Mouse (Mus musculus): ENCODE data around the gene Cnksr1.
"Not testable (repeated sequence)": the region's sequence is repeated elsewhere in the genome, so short reads cannot be mapped to it uniquely, and the experiment has no call there.

The Cnksr1 gene

DNA sequence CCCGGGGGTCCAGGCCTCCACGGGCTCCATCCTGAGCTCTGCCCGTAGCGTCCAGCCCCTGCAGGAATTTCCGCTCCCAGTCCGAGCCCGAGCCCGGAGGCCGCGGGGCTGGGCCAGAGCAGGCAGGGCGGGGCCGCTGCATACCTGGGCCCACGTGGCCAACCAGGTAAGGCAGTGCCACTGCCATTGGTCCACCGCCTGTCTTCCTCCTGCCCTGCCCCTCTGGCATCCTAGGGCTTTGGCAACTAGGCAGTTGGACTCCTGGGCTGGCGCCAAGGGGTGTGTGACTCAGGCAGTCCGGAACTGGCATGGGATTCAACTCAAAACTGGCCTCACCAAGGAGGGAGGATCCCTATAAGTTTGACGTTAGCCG lies at the start of gene Cnksr1:
TSS of gene Cnksr1 (minus strand) at position 121 of the 373 bp plus-strand sequence.
- peak; percentile 73 to 74 for DNase-seq

DNA sequence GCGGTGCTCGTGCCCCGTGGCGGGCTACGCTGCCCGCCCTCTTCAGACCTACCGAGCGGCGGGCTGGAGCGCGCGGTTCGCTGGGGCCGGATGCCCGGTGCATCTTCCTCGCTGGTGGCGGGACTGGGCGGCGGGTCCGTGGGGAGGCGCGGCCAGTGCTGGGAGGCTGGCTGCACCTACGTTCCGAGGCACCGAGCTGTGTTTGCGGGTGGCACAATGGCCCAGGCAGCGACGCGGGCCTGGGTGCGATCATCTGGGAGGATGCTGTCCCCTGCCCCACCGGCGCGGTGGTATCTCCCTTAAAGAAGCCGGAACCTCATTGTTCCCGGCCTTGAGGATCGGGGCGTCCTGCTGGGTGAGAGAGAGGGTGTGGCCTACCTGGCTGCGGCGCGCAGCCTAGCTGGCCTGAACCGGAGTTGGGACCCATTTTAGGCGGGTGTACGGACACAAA lies 49.4 kb upstream of the Cnksr1 start, which contains the start of gene Pdik1l:
TSS of gene Pdik1l (minus strand) at position 321 of the 451 bp plus-strand sequence.
- DNase-seq = peak; percentile 78 to 79

DNA sequence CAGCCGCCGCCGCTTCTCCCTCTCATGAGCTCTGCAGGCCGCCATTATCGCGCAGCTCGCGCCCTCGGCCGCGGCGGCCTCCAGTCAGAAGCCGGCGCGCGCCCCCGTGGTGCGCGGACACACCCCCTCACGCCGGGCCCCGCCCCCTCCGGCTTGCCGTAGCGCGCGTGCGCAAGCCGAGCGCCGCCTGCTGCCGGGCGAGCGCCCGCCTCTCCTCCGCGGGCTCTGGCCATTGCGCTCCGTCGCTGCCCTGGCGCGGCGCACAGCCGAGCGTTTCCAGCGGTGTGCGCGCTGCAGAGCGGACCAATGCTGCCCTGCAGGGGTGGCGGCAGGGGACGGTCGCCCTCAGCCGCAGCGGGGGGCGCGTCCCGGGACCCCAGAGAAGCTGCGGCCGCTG lies 49.0 kb upstream of the Cnksr1 start:
- peak; percentile 88 to 99 for DNase-seq

DNA sequence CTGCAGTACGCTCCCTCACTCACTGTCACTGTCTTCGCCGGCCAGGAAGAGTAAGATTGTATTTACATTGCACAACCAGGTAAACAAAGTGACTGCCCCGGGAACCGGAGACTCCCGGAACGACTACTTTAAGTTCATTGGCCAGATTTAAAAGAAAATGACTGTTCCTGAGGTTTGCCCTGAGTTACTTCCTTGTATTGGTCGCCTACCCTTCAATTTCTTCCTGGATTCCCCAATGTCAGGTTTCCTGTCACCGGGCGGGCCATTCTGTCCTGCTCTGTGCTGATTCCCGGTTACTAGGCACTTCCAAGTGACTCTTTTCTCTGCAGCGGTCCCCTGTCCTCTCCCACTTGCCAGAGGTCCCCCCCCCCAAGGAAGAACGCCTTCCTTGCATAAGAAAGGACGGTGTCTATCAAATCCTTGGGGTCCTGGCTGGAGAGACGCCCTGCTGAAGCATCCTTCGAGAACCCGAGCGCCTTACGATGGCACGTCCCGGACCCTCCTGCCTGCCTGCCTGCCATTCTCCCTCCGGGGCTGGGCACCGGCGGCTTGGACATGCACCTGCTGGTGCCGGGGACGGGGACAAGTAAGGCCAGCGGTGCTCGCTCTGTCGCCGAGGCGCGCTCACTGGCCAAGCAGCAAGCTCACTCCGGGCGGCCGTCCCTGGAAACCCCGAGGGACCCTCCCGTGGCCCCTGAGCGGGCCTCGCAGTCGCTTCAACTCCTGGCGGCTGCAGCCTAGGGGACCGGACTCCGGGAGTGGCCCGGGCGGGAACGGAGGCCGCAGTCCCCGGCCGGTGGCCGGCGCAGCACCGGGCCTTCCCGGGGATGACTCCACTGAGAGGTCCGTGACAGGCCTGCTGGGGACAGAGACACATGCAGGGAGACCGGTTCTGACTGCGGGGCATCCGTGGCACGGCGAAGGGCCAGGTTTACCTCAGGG lies 48.3 kb upstream of the Cnksr1 start:
- peak in 1 of 2 experiments; percentile 29 for DNase-seq

DNA sequence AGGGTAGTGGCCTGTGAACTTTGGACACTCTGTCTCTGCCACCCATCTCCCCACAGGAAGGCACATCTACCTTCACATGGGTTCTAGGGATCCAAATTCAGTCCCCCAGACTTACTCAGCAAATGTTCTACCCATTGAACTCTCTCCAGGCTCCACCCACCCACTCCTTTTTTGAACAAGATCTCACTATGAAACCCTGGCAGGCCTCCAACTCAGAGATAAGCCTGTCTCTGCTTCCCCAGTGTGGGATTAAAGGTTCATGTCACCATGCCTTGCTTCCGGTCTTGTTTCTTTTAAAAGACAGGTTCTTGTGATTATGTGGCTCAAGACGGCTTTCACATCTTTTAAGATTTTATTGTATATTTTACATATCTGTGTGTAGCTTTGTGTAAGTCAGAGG lies 46.7 kb upstream of the Cnksr1 start:
- DNase-seq = peak in 1 of 2 experiments; percentile 16

DNA sequence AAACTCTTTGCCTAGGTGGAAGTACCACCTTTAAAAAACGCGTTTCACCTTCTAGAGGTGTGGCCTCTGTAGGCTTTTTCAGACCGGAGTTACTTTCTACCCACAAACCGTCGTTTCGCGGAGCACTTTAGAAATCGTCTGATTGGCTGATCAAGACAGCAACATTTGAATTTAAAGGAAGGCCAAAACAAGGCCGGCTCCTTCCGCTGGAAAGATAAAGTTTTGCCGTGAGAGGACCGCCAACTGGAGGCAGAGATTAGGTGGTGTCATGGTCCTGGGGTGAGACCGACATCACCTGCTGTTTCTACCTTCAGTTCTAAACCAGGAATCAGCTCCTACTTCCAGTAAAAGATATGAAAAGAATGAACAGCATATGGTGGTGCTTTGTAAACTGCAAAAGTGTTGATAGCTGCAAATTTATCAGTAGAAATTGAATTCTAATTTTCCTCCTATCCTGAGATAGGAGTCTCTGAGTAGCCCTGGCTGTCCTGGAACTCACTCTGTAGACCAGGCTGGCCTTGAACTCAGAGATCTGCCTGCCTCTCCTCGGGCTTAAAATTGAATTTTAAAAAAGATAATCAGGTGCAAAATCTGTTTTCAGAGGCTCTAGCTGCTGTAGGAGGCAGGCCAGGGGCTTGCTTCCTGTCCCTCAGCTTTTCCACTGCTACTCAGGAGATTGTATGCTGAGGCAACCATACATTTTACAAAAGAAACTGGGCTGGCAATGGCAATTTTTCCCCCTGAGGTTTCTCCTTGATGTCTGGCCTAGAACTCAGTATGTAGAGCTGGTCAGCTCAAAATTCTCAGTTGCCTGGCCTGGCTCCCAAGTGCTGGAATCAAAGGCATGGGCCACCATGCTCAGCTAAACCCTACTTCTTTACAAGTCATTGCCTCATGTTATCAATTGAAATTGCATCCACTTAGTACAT lies 35.5 kb upstream of the Cnksr1 start:
- DNase-seq = no peak

DNA sequence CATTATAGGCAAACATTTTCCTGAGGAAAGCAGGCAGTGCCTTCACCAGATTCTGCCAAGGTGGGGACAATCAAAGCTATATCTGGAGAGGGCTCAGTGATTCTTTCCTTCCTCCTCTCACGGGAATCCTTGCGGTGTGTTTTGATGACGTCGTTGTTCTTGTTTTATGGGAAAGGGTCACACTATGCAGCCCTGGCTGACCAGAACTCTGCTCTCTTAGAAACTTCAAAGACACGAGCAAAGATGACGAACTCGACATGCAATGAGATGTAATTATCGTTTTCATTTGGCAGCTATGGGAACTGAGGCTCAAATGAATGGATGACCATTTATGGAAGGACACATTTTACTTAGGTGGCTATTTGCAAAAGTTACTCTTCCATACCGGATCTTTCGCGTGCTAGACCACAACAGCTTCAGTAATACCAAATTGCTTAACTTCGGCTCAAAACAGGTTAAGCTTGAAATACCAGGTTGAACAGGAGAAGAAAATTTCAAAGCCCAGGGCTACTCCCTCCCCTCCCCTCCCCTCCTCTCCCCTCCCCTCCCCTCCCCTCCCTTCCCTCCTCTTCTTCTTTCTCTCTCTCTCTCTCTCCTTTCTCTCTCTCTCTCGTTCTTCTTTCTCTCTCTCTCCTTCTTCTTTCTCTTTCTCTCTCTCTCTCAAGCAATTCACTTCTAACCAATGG lies 34.7 kb upstream of the Cnksr1 start:
- no peak for DNase-seq

DNA sequence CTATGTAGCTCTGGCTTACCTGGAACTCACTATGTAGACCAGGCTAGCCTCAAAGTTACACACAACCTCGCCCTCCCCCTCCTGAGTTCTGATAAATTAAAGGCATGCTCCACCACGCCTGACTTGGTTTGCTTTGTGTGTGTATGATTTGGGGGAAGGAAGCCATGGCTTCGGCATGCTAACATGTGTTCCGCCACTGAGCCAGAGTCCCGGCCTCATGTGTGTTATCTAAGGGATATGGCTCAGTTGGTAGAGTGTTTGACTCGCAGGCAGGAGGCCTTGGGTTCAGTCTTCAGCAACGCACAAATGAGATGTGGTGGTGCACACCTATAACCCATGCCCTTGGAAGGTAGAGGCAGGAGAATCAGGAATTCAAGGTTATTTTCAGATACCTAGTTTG lies 33.8 kb upstream of the Cnksr1 start:
- no peak for DNase-seq

DNA sequence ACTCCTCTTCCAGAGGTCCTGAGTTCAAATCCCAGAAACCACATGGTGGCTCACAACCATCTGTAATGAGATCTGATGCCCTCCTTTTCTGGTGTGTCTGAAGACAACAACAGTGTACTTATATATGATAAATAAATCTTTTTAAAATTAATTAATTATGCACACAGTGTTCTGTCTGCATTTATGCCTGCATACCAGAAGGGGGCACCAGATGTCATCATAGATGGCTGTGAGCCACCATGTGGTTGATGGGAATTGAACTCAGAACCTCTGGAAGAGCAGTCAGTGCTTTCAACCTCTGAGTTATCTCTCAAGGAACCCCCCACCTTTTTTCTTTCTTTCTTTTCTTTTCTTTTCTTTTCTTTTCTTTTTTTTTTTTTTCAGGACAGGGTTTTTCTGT lies 31.4 kb upstream of the Cnksr1 start:
- not testable (repeated sequence) for DNase-seq

DNA sequence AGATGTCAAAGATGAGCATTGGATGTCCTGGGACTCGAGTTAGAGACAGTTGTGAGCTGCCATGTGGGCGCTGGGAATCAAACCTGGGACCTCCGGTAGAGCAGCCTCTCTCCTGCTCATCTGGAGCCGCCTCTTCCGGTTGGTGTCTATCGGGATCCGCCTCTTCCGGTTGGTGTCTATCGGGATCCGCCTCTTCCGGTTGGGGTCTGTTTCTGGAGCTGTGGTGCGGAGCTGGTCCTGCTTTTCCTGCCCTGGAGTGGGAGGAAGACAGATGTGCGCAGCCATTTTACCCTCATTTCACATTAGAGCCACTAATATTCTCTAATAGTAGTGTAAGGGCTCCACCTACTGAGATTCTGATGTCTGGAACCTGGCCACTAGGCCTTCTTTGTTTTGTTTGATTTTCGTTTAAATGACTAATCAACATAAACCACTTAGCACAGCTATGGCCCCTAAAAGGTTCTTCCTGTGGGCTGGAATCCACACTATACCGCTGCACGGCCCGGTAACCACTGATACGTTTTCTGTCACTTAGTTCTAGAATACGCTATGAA lies 30.0 kb upstream of the Cnksr1 start:
- no peak for DNase-seq

DNA sequence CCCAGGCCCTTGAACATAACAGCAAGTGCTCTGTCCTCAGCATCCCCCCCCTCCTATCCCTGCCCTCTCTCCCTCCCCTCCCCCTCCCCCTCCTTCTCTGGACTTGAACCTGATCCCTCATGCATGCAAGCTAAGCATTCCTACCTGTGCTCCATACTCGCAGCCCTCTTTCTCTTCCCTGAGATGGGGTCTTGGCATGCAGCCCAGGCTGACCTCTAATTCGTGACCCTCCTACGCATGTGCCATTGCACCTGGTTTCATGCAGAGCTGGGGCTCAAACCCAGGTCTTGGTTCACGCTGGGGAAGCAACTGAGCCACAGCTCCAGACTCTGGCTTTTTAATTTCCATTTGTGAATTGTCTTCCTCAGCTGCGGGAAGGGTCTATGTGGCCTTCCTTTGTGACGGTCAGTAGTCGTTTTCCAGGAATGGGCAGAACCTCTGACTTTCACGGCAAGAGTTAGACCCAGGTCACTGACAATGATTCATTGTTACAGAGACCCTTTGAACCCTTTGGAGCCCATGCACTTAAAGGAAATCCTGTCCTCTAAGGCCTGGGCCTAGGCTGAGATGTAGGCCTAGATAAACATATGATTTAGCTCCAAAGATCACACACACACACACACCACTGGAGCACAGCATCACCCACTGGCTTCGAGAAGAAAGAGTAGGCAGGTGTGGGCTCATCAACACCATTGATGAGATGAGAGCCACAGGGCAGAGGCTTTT lies 27.8 kb upstream of the Cnksr1 start:
- no peak for DNase-seq

DNA sequence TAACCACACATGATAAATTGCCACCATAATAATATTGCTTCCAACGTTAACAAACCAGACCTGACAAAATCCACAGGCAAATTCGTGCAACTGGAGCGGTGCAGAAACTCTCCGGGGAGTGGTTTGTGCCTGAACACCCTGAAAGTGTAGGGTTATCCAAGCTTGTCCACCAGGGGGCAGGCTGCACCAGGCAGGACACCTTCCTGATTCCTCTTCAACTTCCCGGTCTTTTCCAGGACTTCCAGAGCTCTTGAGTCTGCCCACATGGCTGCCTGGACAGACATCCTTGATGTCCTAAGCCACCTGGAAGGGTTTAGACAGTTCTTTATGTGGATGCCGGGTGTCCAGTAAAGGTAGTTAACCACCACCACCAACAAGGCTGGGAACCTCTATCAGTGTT lies 25.0 kb upstream of the Cnksr1 start:
- peak; percentile 44 to 46 for DNase-seq

DNA sequence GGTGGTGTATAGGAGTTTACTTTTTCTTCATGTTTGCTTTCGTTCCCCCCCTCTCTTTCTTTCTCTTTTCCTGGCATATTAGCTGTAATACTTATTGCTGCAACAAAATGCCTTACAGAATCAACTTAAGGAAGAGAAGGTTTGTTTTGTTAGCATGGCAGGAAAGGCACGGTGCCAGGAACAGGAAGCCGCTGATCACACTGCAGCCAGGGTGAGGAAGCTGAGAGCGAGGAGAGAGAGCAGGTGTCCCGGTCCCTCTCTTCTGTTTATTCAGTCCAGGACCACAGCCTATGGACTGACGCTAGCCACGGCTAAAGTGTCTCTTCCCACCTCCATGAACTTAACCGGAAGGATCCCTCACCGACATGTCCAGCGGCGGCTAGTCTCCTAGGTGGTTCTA lies 20.2 kb upstream of the Cnksr1 start:
- no peak for DNase-seq

DNA sequence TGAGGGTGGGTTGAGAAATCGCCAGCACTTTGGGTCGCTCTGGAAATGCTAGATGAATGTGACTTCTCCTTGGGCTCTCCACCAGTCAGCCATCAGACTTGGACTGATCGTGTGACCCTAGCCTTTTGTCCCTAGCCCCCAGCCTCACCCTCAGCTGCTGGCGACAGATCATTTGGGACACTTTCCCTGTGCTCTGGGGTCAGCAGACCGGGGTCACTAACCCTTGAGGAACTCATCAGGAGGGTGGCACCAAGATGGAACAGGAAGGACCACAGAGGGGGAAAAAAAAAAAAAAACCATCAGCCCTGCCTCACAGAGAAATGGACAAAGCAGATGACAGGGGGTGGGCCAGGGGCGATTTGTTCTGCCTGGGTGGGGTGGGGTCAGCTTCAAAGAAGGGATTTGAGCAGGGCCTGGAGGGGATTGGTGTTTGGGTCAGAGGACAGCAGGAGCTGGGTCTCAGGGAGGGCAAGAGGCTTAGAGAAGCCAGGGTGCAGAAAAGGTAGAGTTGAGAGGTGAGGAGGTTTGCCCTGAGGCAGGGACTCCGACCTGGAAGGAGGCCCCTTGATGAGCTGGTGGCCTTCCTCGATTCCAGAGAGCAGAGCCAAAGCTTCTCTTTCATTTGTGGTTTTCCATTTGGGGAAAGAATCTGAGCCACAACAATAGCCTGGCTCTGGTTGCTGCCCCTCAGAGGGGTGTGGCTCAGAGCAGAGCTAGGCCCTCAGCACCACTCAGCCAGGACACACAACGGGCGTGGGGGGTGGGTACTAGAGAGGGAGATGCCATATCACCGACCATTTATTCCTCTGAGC lies 19.2 kb upstream of the Cnksr1 start:
- DNase-seq = no peak

DNA sequence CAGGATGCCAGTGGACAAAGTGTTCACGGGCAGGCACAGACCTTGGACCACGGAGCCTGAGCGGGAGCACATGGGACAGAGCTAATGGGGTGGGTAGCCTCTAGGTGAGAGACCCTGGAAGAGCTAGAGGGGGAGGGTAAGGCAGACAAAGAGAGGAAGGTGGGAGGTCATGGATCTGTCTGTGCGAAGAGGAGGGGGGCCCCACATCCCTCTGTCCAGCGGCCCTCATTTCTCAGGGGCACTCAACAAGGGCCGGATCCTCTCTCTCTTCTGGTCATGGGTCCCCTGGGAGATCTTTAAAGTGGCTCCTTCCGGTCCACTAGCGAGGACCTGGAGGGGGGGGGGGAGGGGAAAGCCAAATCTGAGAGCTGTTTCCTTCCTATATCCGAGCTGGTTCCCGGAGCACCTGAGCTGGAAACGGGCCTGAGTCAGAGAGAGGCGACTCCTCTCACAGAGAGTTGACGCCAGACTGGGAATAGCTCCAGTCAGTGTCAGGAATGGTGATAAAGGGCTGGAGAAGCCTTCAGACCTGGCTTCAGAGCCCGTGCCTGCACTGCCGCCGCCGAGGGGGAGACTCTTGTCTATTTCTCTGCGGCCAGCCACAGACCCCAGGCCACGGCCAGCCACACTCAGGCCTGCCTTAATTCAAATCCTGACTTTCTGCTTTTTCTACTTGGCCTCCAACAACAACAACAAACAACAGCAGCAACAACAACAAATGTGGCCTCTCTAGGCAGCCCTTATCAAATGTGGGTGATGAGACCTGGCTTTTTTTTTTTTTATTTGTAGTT lies 18.4 kb upstream of the Cnksr1 start:
- no peak for DNase-seq

DNA sequence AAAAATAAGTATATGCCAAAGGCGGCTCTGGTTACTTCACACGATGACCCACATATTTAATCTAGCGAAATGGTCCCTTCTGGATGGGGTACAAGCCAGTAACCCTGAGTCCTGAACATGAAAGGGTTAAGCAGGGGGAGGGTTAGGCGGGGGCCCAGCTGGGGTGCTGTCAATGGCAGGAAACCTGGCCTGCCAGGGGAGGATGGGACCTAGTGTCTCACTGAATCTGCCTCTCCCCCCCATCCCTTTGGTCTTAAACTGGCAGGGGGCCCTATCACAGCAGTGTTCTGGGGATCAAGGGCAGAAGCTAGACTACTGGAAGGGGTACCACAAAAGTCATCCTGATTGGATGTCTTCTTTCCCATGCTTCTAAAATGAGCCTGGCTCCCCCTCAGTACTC lies 17.7 kb upstream of the Cnksr1 start:
- DNase-seq = no peak

DNA sequence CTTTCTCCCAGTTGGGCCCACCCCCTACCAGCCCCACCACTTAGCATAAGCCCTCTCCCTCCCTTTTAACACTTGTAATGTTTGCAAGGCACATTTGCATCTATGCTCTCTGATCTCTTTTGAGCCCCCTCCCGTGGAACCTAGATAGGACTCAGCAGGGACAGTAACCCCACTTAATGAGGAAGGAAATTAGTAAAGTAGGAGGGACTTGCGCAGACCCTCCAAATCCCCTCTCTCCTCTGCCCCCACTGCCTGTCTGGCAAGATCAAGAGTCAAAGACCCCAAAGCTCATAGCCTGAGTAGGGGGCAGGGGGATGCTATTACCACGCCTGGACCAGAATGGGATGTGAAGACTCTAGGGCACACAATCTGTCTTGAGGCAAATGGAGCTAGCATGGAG lies 16.6 kb upstream of the Cnksr1 start:
- no peak for DNase-seq

DNA sequence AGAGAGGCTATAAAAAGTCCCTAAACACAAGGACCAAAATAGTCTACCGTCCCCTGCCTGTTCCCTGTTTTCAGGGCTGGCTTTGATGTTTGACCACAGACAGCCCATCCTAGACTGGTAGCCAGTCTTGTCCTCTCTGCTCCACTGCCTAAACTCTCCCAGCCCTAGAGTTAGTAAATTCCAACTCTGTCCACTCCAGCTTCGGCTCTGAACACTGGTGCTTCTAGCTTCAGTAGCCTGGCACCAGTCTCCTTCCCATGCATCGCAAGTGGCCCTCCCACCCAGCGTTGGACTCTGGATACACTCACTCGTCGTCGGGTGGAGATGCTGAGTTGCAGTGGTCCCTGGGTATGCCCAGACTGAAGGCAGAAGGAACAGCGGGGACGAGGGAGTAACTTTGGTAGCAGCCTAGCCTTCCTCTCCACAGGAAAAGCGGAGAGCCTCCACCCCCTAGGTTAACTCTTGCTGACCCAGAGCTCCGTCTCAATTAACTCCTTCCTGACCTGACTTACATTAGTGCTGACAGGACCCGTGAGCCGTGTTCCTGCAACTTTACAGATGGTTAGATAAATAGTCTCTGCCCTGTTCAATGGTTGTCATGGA lies 15.6 kb upstream of the Cnksr1 start, which contains the start of gene Grrp1:
TSS of gene Grrp1 (minus strand) at position 385 of the 603 bp plus-strand sequence.
- DNase-seq = no peak

DNA sequence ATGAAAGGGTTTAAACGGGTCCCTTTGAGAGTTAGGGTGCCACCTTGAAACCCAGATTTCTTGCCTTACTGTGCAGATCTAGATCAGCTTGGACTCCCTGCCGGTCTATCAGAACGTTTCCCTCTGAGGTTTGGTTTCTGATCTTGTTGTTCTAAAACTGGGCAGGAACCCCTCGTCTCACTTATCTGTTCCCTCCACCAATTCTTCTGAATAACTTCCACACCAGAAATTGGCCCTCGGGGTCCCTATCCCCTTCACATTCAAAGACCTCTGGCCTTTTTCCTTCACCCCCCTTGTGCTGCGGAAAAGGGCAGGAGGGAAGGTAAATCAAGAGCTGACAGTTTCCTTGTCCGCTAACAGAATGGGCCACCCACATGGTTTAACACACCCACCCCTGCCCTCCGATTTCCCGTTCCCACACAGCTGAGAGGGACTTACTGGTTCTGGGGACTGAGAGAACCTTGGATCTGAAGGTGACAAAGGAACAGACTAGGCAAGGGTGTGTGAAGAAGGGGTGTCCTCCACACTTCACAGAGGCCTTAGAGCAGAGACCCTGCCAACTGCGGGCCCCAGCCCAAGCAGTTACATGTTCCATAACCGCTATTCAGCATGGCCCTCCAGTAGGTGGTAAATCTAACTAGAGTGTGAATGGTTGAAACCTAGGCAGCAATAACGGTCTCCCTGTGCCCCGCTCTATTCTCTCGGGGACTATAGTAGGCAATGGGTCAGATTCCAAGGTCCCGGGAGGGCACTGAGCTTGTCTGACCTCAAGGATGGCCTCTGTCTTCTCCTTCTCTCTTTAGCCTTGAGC lies 14.9 kb upstream of the Cnksr1 start:
- DNase-seq = no peak
